Mouse (Mus musculus): ENCODE measurements around the gene Zfp451.
"Not testable (repeated sequence)": the region's sequence is repeated elsewhere in the genome, so short reads cannot be mapped to it uniquely, and the experiment has no call there.

The Zfp451 gene

GRCm38 (mm10) chr1:33813868-33814794 is at the start of gene Zfp451:
Gene Zfp451, minus strand, starts transcription at chr1:33814595.
- in situ Hi-C loops (cut with MboI), result no loop called here

- in situ Hi-C loops (cut with MboI), result no loop called here
These were observed 32.4 kb upstream of the Zfp451 start for GRCm38 (mm10) chr1:33846807-33847206.

- in situ Hi-C loops (cut with MboI), result no loop called here
These were observed 29.4 kb upstream of the Zfp451 start for GRCm38 (mm10) chr1:33843823-33844222.

- in situ Hi-C loops (cut with MboI), result not testable (repeated sequence)
These were observed 24.6 kb upstream of the Zfp451 start for GRCm38 (mm10) chr1:33838952-33839351.

GRCm38 (mm10) chr1:33830586-33830985 is 16.2 kb upstream of the Zfp451 start:
- in situ Hi-C loops (cut with MboI), result no loop called here

GRCm38 (mm10) chr1:33817931-33818330 is 3.5 kb upstream of the Zfp451 start:
- in situ Hi-C loops (cut with MboI), result no loop called here

GRCm38 (mm10) chr1:33813495-33813867 is 914 bp downstream of the Zfp451 start:
- in situ Hi-C loops (cut with MboI), result no loop called here

- in situ Hi-C loops (cut with MboI), result no loop called here
These were observed 11.1 kb downstream of the Zfp451 start for GRCm38 (mm10) chr1:33803323-33803722.

GRCm38 (mm10) chr1:33799620-33800019 is 14.8 kb downstream of the Zfp451 start:
- in situ Hi-C loops (cut with MboI), result no loop called here

GRCm38 (mm10) chr1:33788493-33788892 is 25.9 kb downstream of the Zfp451 start:
- in situ Hi-C loops (cut with MboI), result no loop called here

GRCm38 (mm10) chr1:33788072-33788471 is 26.3 kb downstream of the Zfp451 start:
- in situ Hi-C loops (cut with MboI), result no loop called here

GRCm38 (mm10) chr1:33784561-33784960 is 29.8 kb downstream of the Zfp451 start:
- in situ Hi-C loops (cut with MboI), result no loop called here

- in situ Hi-C loops (cut with MboI), result no loop called here
These were observed 38.2 kb downstream of the Zfp451 start for GRCm38 (mm10) chr1:33776175-33776611.

GRCm38 (mm10) chr1:33772106-33772505 is 42.3 kb downstream of the Zfp451 start:
- in situ Hi-C loops (cut with MboI), result no loop called here

GRCm38 (mm10) chr1:33771621-33772020 is 42.8 kb downstream of the Zfp451 start:
- in situ Hi-C loops (cut with MboI), result no loop called here

- in situ Hi-C loops (cut with MboI), result no loop called here
These were observed 45.6 kb downstream of the Zfp451 start for GRCm38 (mm10) chr1:33768827-33769226.

- in situ Hi-C loops (cut with MboI), result no loop called here
These were observed 46.2 kb downstream of the Zfp451 start for GRCm38 (mm10) chr1:33768091-33768787.

GRCm38 (mm10) chr1:33766520-33767508 is 47.6 kb downstream of the Zfp451 start:
- in situ Hi-C loops (cut with MboI), result no loop called here

- in situ Hi-C loops (cut with MboI), result no loop called here
These were observed 48.8 kb downstream of the Zfp451 start for GRCm38 (mm10) chr1:33765468-33766080.

- in situ Hi-C loops (cut with MboI), result no loop called here
These were observed 50.6 kb downstream of the Zfp451 start for GRCm38 (mm10) chr1:33763826-33764225.

GRCm38 (mm10) chr1:33758488-33758887 is 55.9 kb downstream of the Zfp451 start:
- in situ Hi-C loops (cut with MboI), result no loop called here
